Mouse (Mus musculus) lung, postnatal 0 days (tissue): ENCODE results near the gene Prkcq.

ENCODE experiments used
- CTCF ChIP-seq: IDR thresholded peaks from 2 replicates; pipeline ENCODE4 v1.5.1; 2016; ENCODE audit warnings: antibody characterized with exemption, mild to moderate bottlenecking
- EP300 ChIP-seq: IDR thresholded peaks from 2 replicates; pipeline ENCODE4 v1.6.1; 2016; ENCODE audit warnings: antibody characterized with exemption, mild to moderate bottlenecking, control low read depth

- TF ChIP-seq CTCF (no peak), EP300 (no peak)
These were observed 36.4 kb downstream of the Prkcq start for GRCm38 (mm10) chr2:11208263-11208662.
